Mouse (Mus musculus) spleen, adult 2 months (tissue): ENCODE results near the gene Tbc1d10b. TPM values are rescaled to one million over a fixed set of nuclear protein-coding genes. Genes with fewer than 3 reads are reported as not detected.
A peak's percentile ranks its signal among the peaks of the same experiment; 100 is the strongest.

Source experiments
- DNase-seq, 2 experiments: peaks; one replicate each; pipeline versions ENCODE4 v3.0.0 to v3.0.0-alpha.2; 2012 to 2021; ENCODE audit warnings: low spot score in 2 of 2, low read depth in 1 of 2
- H3K27ac ChIP-seq: fragments of 200-500 bp; 2 replicates; pipeline ENCODE4 v1.5.1; 2012; ENCODE audit warnings: low read length, inconsistent platforms; ENCODE audit not compliant: insufficient read depth
- H3K27me3 ChIP-seq: fragments of 200-500 bp; 2 replicates; pipeline ENCODE4 v1.6.1; 2012; ENCODE audit warnings: mild to moderate bottlenecking, moderate library complexity, low read length, inconsistent platforms; ENCODE audit not compliant: control insufficient read depth, insufficient read depth
- H3K36me3 ChIP-seq: fragments of 200-500 bp; 2 replicates; pipeline ENCODE4 v1.6.1; 2012; ENCODE audit warnings: mild to moderate bottlenecking, low read length, inconsistent platforms; ENCODE audit not compliant: control insufficient read depth, insufficient read depth
- H3K4me1 ChIP-seq: fragments of 200-500 bp; 2 replicates; pipeline ENCODE4 v1.6.1; 2011; ENCODE audit warnings: inconsistent platforms; ENCODE audit not compliant: control insufficient read depth, insufficient read depth, insufficient read length
- H3K4me3 ChIP-seq: fragments of 200-500 bp; 2 replicates; pipeline ENCODE4 v1.5.1; 2011; ENCODE audit warnings: mild to moderate bottlenecking, inconsistent platforms; ENCODE audit not compliant: insufficient read depth, insufficient read length; ENCODE audit errors: extremely low read depth
- CTCF ChIP-seq: fragments of 200-500 bp; IDR thresholded peaks from 2 replicates; pipeline ENCODE4 v1.5.1; 2011; ENCODE audit warnings: mild to moderate bottlenecking, inconsistent platforms; ENCODE audit not compliant: insufficient read depth, insufficient read length, insufficient replicate concordance; ENCODE audit errors: extremely low read depth
- POLR2A ChIP-seq: fragments of 200-500 bp; IDR thresholded peaks from 2 replicates; pipeline ENCODE4 v1.6.1; 2011; ENCODE audit warnings: low read depth, low read length, inconsistent platforms
- whole genome bisulfite sequencing: fragments of 180-500 bp; shearing (Covaris S2); methylation state at CpG from one replicate; pipeline ENCODE4 v1.1.7; 2018; 5-methylcytosine and 5-hydroxymethylcytosine counted together
- polyA plus RNA-seq: library from polyadenylated mRNA; depleted of rRNA; stranded (reverse); fragments of >200 nt; gene quantifications from 2 replicates; pipeline ENCODE4 v1.2.3, GENCODE M21; 2012

Tbc1d10b gene
- polyA plus RNA-seq, 1 experiment = 33.0 TPM

GRCm38 (mm10) chr7:127211014-127211745 is 2.9 kb upstream of the Tbc1d10b start:
- no peak for TF ChIP-seq POLR2A
- TF ChIP-seq CTCF = no peak
- no peak for DNase-seq
- Histone ChIP-seq H3K27me3 (no peaks in the 10 kb centered on the region), H3K36me3 (peaks cover 15% of the 10 kb centered on the region), H3K27ac (peak overlapping the region; percentile 20; the same call in 1 of the 2 replicates), H3K4me1 (peaks cover 31% of the 10 kb centered on the region; the same call in 1 of the 2 replicates), H3K4me3 (no peak overlapping the region)
- 19% methylated on average over 5 of the region's 5 CpGs for WGBS

GRCm38 (mm10) chr7:127210266-127210665 is 2.0 kb upstream of the Tbc1d10b start:
- peaks cover 15% of the 10 kb centered on the region for H3K36me3 ChIP-seq
- H3K4me1 ChIP-seq = peaks cover 28% of the 10 kb centered on the region; the same call in 1 of the 2 replicates
- H3K27ac ChIP-seq = peak overlapping the region; percentile 65
- no peak overlapping the region for H3K4me3 ChIP-seq
- WGBS = 34% methylated on average over 4 of the region's 4 CpGs
- no peak for DNase-seq
- TF ChIP-seq POLR2A (no peak), CTCF (no peak)
- H3K27me3 ChIP-seq = no peaks in the 10 kb centered on the region

DNA sequence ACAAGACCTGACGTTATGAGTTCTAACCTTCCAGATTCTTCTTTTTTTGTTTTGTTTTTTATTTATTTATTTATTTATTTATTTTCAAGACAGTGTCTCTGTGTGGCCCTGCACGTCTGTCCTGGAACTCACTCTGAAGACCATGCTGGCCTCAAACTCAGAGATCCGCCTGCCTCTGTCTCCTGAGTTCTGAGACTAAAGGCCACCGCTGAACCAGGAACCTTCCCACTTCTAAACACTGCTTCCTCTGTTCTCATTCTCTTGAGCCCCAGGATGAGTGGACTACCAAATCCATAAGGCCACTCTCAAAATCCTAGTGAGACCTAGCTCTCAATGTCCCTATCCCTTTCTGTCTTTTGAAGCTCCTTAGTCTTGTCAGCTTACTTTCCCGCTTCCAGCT is 1.6 kb upstream of the Tbc1d10b start:
- H3K27ac ChIP-seq = peak overlapping the region; percentile 75
- no peak for DNase-seq
- H3K36me3 ChIP-seq = peaks cover 12% of the 10 kb centered on the region

GRCm38 (mm10) chr7:127208553-127209438 is 528 bp upstream of the Tbc1d10b start, which contains the start of gene Mylpf:
Gene Mylpf, plus strand, starts transcription at chr7:127208890.
- TF ChIP-seq POLR2A (peak; percentile 71; the same call in 1 of the 2 replicates), CTCF (peak; percentile 49; the same call in 1 of the 2 replicates)
- Histone ChIP-seq H3K27ac (peak within 1 kb of the TSS; percentile 75), H3K4me1 (peaks cover 24% of the 10 kb centered on the region; the same call in 1 of the 2 replicates), H3K27me3 (no peaks in the 10 kb centered on the region), H3K4me3 (peak within 1 kb of the TSS; percentile 92), H3K36me3 (peaks cover 6% of the 10 kb centered on the region)
- peak; percentile 91 to 99 for DNase-seq
- WGBS = under 1% methylated on average over 43 of the region's 44 CpGs

More for the DNA sequence above, 1.6 kb upstream of the Tbc1d10b start:
- no peaks in the 10 kb centered on the region for H3K27me3 ChIP-seq
- TF ChIP-seq POLR2A (no peak), CTCF (no peak)
- 69% methylated on average over 5 of the region's 5 CpGs for WGBS
- no peak overlapping the region for H3K4me3 ChIP-seq
- peaks cover 25% of the 10 kb centered on the region; the same call in 1 of the 2 replicates for H3K4me1 ChIP-seq

- H3K36me3 ChIP-seq = peaks cover 14% of the 10 kb centered on the region
- H3K27ac ChIP-seq = peak overlapping the region; percentile 70
- no peaks in the 10 kb centered on the region for H3K27me3 ChIP-seq
- WGBS = under 1% methylated on average over 48 of the region's 53 CpGs
- no peak for DNase-seq
- peaks cover 24% of the 10 kb centered on the region; the same call in 1 of the 2 replicates for H3K4me1 ChIP-seq
- peak overlapping the region; percentile 92 for H3K4me3 ChIP-seq
- TF ChIP-seq CTCF (no peak), POLR2A (no peak)
These were observed 634 bp downstream of the Tbc1d10b start for GRCm38 (mm10) chr7:127207374-127208294.

GRCm38 (mm10) chr7:127206606-127207005 is 1.7 kb downstream of the Tbc1d10b start:
- 23% methylated on average over 2 of the region's 2 CpGs for WGBS
- TF ChIP-seq CTCF (no peak), POLR2A (no peak)
- Histone ChIP-seq H3K27ac (peak overlapping the region; percentile 34; the same call in 1 of the 2 replicates), H3K36me3 (peaks cover 15% of the 10 kb centered on the region), H3K4me3 (peak overlapping the region; percentile 92), H3K27me3 (no peaks in the 10 kb centered on the region), H3K4me1 (peaks cover 24% of the 10 kb centered on the region; the same call in 1 of the 2 replicates)
- no peak for DNase-seq
